ENCODE assay signal across 28 mouse cellular contexts in genomic region chr19:16347037-16347436, GRCm38 (mm10).
A peak's percentile ranks its signal among the peaks of the same experiment; 100 is the strongest.
DNase-seq lines count a peak whose midpoint lies in the region; ATAC-seq and TF ChIP-seq lines count a peak whose summit lies in the region.
"Had no signal": no experiment of that assay in that cellular context is flagged by ENCODE, and none has a peak within 500 bp of the region (broad histone marks: within the 10 kb centered on the region; RNA-seq: fewer than 3 reads in every experiment).

No protein-coding gene starts in this region.

- no peak for TF ChIP-seq CTCF in left cerebral cortex, adult 2 months (IDR thresholded peaks at IDR 0.05)

- H3K9ac ChIP-seq in forebrain, embryonic 13.5 days: no peak overlapping the region
- H3K9ac ChIP-seq: embryonic facial prominence, embryonic 12.5 days; embryonic facial prominence, embryonic 15.5 days; forebrain, embryonic 12.5 days; heart, embryonic 13.5 days; hindbrain, embryonic 14.5 days had no signal

- no peak for ATAC-seq in forebrain, embryonic 13.5 days
- ATAC-seq: forebrain, embryonic 16.5 days; hindbrain, postnatal 0 days; Patski had no signal

- H3K36me3 ChIP-seq in forebrain, embryonic 13.5 days (ENCODE audit: poor library complexity, severe bottlenecking): 0 out of 2 replicates have a peak, but pooled peaks cover 12% of the 10 kb centered on the region
- H3K36me3 ChIP-seq: embryonic facial prominence, embryonic 15.5 days; forebrain, embryonic 12.5 days; G1E; heart, embryonic 10.5 days had no signal

- no peaks in the 10 kb centered on the region for H3K27me3 ChIP-seq in forebrain, embryonic 13.5 days
- H3K27me3 ChIP-seq: CH12.LX; embryonic facial prominence, embryonic 12.5 days; embryonic facial prominence, embryonic 15.5 days; forebrain, embryonic 12.5 days; heart, embryonic 13.5 days; Patski had no signal

- WGBS in forebrain, embryonic 13.5 days: 92% methylated on average over 3 of the region's 3 CpGs

- peak overlapping the region; percentile 50; the same call in 1 of the 2 replicates for H3K27ac ChIP-seq in left cerebral cortex, adult 2 months
- H3K27ac ChIP-seq in forebrain, embryonic 13.5 days: no peak overlapping the region
- H3K27ac ChIP-seq: embryonic facial prominence, embryonic 12.5 days; embryonic facial prominence, embryonic 15.5 days; forebrain, embryonic 12.5 days; heart, adult 2 months; heart, embryonic 10.5 days; heart, embryonic 13.5 days; hindbrain, embryonic 14.5 days; hindbrain, postnatal 0 days had no signal

- intact Hi-C loops in left cerebral cortex, adult 2 months (cut with DNase I): loop anchor here (5.0 kb wide), 1 partner anchor 215 kb away; the partner anchor contains the start of gene Gnaq
- intact Hi-C loops in left cerebral cortex, postnatal 36 days (cut with DNase I): loop anchor here (5.0 kb wide), 1 partner anchor 285 kb away; no protein-coding TSS in a partner anchor

- no peaks in the 10 kb centered on the region for H3K4me1 ChIP-seq in forebrain, embryonic 13.5 days
- H3K4me1 ChIP-seq: embryonic facial prominence, embryonic 12.5 days; embryonic facial prominence, embryonic 15.5 days; forebrain, embryonic 12.5 days; heart, embryonic 10.5 days; heart, embryonic 13.5 days had no signal

- H3K9me3 ChIP-seq in forebrain, embryonic 13.5 days (replicated peaks): no peaks in the 10 kb centered on the region
- H3K9me3 ChIP-seq: embryonic facial prominence, embryonic 12.5 days; embryonic facial prominence, embryonic 15.5 days; forebrain, embryonic 12.5 days; G1E; heart, embryonic 10.5 days; heart, embryonic 13.5 days had no signal

- no peak overlapping the region for H3K4me2 ChIP-seq in forebrain, embryonic 13.5 days
- H3K4me2 ChIP-seq: embryonic facial prominence, embryonic 12.5 days; embryonic facial prominence, embryonic 15.5 days; forebrain, embryonic 12.5 days; heart, embryonic 13.5 days; hindbrain, embryonic 14.5 days had no signal

- DNase-seq in layer of hippocampus, adult 11-12 months (ENCODE audit: low spot score): peak; percentile 67
- DNase-seq in layer of hippocampus, postnatal 25 days (ENCODE audit: extremely low spot score in 1 of 2, low spot score in 1 of 2): no peak
- DNase-seq in left cerebral cortex, adult 2 months (ENCODE audit: extremely low spot score in 1 of 2, low spot score in 2 of 2): no peak
- DNase-seq in left cerebral cortex, postnatal 36 days (ENCODE audit: low spot score in 2 of 2): no peak
- DNase-seq in layer of hippocampus, postnatal 14 days (ENCODE audit: low spot score in 2 of 2): peak; percentile 40 to 65
- no peak for DNase-seq in right cerebral cortex, postnatal 25 days
- DNase-seq: adrenal gland, postnatal 10 days; adrenal gland, postnatal 36 days; B cell, adult 2 months; cerebellum, adult 11 months; cerebellum, adult 2 months; cerebellum, adult 9-11 months; gastrocnemius, postnatal 10 days; heart, adult 2 months; heart, postnatal 14 days; heart, postnatal 4 days had no signal

- H3K4me3 ChIP-seq in left cerebral cortex, adult 2 months: no peak overlapping the region
- H3K4me3 ChIP-seq in forebrain, embryonic 13.5 days: no peak overlapping the region
- H3K4me3 ChIP-seq: embryonic facial prominence, embryonic 12.5 days; embryonic facial prominence, embryonic 15.5 days; forebrain, embryonic 12.5 days; heart, adult 2 months; heart, embryonic 10.5 days; heart, embryonic 13.5 days had no signal

Comparison
In these comparisons a context has a peak if more than half of its experiments do, and no peak if none do; other contexts are left out.
1. DNase-seq: peak in layer of hippocampus, adult 11-12 months (single experiment) and layer of hippocampus, postnatal 14 days (2 of 2); none in layer of hippocampus, postnatal 25 days (0 of 2), left cerebral cortex, adult 2 months (0 of 2), left cerebral cortex, postnatal 36 days (0 of 2) and right cerebral cortex, postnatal 25 days (single experiment).